Mouse (Mus musculus) cerebellum, adult (tissue): ENCODE measurements around the gene Myb.

ENCODE experiments used
- ATAC-seq: cut with Nextera tagmentation; 2 replicates; pipeline ENCODE4 v1.9.2; 2017; ENCODE audit warnings: mild to moderate bottlenecking, moderate library complexity, mixed read lengths; ENCODE audit not compliant: insufficient number of reproducible peaks, low FRiP score, low TSS enrichment

The Myb gene

DNA sequence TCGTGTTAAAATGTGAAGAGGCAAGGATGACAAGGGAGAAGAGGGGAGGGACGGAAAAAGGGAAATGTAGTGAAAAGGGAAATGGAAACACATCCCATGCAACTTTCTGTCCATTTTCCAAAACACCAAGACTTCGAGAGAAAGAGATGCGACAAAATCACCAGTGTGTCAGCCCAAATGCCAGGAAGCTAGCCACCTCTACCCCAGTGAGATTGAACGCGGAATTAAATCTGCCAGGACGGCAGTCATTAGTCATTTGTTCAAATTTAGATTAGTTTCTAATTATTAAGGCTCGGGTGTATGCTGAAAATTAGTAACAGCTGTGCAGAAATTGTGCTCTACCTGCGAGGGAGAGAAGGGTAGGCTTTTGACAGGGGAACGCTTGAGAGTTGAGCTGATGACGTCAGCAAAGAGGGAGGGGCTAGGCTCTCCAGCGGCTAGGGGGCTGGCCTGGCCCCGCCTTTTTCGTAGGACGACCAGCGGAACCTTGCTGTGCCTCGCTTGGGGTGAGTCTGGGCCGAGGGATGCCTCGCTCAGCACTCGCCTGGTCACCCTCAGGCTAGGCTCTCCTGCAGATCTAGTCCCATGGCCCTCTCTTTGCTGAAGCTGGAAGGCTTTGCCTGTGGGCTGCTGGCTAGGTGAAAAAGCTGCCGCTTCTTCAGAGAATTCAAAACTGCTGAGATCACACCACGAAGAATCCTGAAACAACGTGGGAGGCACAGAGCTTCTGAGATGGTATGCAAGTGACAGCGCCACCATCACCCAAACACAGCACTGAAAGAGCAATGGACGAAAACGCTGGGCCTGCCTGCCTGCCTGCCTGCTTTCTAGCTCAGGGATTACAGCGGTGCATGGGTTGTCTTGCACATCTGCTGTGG lies 15.9 kb downstream of the Myb start:
- ATAC-seq, result peak; percentile 74

GRCm38 (mm10) chr10:21135297-21135696 lies 25.5 kb downstream of the Myb start:
- ATAC-seq, result no peak

DNA sequence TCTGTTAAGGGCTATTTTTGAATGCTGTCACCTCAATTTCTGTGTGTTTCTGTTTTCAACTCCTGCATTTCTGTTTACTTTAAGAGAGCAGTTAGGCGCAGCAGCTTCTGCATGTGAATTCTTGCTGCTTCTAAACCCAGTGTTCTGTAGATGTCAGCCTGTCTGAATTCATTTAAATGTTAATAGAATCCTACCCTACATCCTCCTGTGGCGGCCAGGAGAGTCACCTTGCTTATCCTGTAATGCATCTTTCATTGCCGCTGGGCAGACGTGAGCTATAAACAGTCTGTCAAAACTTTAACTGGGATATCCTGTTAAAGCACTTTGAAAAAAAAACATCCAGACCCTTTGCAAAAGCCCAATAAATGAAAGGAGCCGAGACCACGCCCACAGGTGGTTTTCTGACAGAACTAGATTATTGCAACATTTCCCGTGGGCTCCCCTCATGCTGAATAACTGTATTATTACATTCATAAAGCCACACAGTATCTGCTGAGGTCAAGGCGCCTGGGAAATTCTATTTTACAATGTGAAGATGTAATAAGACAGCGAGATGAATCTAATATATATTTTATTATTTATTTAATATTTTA lies 29.8 kb downstream of the Myb start:
- ATAC-seq, result no peak

- no peak for ATAC-seq
Measured at GRCm38 (mm10) chr10:21128086-21128611, 32.6 kb downstream of the Myb start.

GRCm38 (mm10) chr10:21118341-21118740 lies 42.4 kb downstream of the Myb start:
- no peak for ATAC-seq

- ATAC-seq, result no peak
Measured at GRCm38 (mm10) chr10:21114459-21114858, 46.3 kb downstream of the Myb start.

DNA sequence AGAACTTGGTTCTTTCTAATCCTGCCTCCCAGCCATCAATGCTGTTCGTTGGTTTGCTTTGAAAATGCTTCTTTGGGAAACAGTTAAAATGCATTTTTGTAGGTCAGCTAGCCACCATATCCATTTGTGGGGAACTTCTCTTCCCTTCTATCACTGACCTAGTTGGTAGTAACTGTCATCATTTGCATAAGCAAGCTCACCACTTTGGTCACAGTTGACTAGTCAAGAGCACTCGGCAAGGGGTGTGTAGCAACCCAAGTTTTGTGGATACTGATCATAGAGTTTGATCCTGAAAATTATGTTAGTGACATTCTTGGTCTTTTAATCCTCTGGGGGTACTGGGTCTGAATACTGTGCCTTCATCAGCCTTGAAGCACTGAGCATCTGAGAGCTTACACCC lies 48.1 kb downstream of the Myb start:
- ATAC-seq, result no peak

GRCm38 (mm10) chr10:21109337-21110056 lies 51.3 kb downstream of the Myb start:
- ATAC-seq, result no peak

- ATAC-seq, result no peak
Measured at GRCm38 (mm10) chr10:21108796-21109195, 52.0 kb downstream of the Myb start.

DNA sequence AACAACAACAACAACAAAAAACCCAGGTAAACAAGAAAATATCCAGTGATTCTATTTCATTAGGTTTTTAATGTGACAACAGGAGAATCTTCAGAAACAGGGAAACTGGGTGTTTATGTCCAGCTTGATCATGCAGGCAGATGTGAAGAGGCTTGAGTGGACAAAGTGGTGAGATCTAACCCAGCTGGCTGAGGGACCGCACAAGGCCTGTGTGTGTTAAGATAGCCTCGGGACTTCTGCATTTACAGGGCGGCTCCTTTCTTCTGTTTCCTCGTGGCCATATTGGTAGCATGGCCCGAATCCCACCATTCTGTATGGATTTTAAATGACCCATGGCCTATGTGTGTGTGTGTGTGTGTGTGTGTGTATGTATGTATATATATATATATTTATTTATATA lies 52.6 kb downstream of the Myb start:
- no peak for ATAC-seq

DNA sequence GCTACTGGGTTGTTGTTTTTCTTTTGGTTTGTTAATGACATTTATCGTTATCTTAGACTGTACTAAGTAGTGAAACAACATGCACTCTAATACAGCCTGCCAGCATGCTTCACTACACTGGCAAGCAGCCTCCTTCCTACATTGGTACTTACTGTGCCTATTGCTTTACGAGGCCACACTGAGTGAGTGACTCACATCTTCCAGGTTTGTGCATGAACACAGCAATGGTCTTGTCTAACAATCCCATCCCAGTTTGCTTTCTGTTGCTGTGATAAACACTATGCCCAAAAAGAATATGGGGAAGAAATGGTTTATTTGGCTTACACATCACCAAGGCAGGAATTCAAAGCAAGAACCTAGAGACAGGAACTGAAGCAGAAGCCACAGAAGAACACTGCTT lies 55.6 kb downstream of the Myb start:
- no peak for ATAC-seq

DNA sequence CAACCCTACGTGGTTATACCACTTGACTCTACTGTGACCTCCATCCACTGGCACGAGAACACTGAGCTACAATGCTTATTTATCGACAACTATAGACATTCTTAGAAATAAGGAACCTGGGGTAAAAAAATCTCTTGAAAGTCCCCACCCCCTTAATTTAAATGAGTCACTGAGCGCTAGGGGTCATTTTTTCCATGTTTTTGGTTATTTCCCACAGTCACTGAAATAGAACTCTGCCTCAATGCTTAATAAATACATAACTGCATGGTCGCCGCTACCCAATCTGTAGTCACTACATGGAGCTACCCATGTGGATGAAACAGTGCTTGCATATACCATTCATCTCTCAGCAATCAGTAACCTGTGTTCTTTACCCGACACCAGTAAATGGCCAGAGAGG lies 58.1 kb downstream of the Myb start:
- no peak for ATAC-seq

- no peak for ATAC-seq
Measured at GRCm38 (mm10) chr10:21101948-21102347, 58.8 kb downstream of the Myb start.

DNA sequence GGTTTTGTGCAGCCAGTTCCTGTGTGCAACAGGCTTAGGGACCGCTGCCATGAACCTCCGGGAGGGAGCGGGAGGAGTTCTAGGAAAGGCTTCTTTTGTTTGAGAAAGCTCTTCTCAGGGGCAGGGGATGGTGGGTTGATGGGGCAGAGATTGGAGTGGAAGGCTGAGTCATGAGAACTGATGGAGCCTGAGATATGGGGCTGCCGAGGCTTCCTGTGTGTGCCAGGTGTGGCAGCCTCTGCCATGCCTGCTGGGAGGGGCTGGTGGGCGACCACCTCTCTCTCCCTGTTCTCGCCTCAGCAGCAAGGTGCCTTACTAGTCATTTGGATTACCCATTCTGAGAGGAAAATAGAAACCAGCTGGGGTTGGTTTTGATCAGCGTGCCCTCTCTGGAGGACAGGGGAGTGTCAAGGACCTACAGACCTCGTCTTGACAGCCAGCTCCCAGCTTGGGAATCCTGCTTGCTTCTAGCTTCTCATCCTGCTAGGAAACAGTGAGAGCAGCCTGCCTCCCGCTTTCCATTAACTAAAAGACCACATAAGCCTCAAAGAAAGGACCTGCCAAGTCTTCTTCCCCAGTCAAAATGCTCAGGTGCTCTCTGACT lies 60.0 kb downstream of the Myb start:
- ATAC-seq, result no peak

DNA sequence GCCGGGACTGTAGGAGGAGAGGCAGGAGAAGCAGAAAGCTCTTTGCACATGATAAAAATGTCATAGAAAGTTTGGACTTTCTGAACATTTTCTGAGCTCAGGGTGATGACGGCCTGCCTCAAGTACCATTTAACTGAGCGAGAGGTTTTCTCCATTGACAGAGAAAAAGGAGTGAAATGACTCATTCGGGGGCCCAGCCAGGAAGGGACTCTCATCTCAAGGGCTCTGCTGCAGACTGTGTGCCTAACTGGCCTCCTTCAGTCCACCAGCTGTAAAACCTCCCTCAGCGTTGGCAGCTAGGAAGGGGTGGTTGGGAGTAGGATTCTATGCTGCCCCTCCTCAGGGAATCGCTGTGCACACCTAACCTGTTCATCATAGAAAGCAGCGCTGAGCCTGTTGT lies 61.3 kb downstream of the Myb start:
- ATAC-seq, result no peak

- no peak for ATAC-seq
Measured at GRCm38 (mm10) chr10:21095541-21095940, 65.2 kb downstream of the Myb start.

DNA sequence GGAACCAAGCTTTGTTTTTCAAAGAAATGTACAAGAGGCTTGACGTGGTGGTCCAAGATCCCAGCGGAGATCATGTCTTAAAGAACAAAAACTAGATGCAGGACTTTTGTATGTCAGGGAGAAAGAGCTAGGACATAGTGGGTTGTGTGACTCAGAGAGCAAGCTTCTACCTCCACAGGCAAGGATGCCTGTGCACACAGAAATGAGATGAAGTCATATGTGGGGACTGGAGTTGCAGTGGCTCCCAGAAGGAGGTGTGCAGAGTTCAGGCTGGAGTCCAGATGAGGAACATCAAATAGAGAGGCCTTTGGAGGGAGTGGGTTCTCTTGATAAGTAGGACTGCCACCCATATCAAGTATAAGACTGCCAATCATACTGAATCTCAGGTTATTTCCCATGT lies 65.9 kb downstream of the Myb start:
- ATAC-seq, result no peak

- ATAC-seq, result no peak
Measured at GRCm38 (mm10) chr10:21093301-21093700, 67.5 kb downstream of the Myb start.

DNA sequence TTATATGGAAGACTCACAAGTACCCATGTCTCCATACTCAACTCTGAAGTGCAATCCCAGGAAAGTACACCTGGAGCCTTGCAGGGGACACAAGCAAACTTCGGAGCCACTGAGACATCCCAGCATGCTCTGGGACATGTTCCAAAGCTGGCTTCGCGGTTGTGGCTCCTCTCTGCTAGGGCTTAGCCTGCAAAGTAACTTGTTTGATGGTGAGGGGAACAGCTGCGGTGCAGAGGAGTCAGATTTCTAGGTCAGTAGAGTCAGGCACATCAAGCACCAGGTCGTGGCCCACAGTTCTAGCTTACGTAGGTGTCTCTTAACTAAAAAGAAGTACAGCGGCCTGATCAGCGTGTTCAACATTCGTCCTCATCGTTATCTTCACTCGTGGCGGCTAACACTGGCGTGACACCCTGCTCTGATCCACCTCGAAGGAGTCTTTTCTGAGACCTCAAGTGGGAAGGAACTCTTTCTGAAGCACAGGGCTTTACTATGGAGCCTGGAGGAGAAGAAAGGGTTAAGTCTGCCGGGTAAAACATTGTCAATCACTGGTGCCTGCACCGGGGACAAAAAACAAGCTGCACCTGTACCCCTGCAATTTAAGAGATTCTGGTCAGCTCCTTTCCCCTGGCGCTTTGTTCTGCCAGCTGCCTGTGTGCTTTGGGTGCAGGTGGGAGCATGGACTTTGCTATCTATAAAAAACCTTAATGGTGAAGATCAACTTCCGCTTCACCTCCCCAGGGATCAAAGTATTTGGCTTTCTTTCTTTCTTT lies 68.1 kb downstream of the Myb start:
- ATAC-seq, result no peak
